Mouse (Mus musculus) left cerebral cortex, postnatal 10 days (tissue): ENCODE data around the gene Rfng. TPM values are rescaled to one million over a fixed set of nuclear protein-coding genes. Genes with fewer than 3 reads are reported as not detected.
"Not testable (repeated sequence)": the region's sequence is repeated elsewhere in the genome, so short reads cannot be mapped to it uniquely, and the experiment has no call there.

ENCODE experiments used
- DNase-seq, 2 experiments: peaks; one replicate each; pipeline ENCODE4 v3.0.0; 2021 to 2022; ENCODE audit warnings: low spot score in 2 of 2, mixed read lengths in 1 of 2; ENCODE audit errors: extremely low spot score in 1 of 2
- intact Hi-C: fragments of 180-260 bp; cut with DNase I; formaldehyde crosslinking; loops from one replicate; pipeline ENCODE4 v1.15.1; 2025
- total RNA-seq, 2 experiments: library from RNA; stranded (reverse); gene quantifications; 2 replicates each; pipeline ENCODE4 v1.2.3; 2021

The Rfng gene
- total RNA-seq, 2 experiments from 2014 or later = 88.1 to 88.4 TPM

DNA sequence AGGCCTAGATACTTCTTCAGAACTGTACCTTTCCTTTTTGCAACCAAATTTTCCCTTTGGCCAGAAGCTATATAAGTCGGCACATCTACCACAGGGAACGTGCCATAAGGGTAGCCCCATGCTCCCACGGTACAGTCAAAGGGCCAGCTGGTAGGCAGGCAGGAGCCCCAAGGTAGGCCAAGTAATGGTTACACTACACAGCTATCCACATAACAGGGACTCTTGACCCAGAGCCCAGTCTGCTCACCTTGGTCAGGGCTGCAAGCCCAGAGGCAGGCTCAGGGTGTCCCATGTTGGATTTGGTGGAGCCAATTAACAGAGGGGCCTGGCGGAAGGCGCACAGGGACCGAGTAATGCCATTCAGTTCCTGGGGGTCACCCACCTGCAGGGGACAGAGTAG is 35.5 kb upstream of the Rfng start:
- intact Hi-C loops = no loop called here
- no peak for DNase-seq

DNA sequence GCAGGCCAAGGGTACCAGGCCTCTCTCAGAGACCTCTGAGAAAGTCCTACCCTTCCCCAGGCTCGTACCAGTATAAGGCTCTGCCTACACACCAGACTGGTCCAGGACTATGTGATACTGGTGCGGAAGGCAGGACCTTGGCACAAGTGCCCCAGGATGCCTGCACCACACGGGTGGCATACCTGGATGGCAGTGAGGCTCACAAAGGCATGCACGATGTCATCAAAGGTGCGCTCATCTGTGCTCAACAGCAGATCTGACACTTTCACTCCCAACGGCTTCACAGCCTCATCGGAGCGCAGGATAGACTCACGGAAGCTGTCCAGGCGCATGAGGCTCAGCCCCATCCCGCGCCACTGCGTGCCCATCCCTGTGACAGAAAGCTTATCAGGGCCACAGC is 34.2 kb upstream of the Rfng start:
- intact Hi-C loops = no loop called here

DNA sequence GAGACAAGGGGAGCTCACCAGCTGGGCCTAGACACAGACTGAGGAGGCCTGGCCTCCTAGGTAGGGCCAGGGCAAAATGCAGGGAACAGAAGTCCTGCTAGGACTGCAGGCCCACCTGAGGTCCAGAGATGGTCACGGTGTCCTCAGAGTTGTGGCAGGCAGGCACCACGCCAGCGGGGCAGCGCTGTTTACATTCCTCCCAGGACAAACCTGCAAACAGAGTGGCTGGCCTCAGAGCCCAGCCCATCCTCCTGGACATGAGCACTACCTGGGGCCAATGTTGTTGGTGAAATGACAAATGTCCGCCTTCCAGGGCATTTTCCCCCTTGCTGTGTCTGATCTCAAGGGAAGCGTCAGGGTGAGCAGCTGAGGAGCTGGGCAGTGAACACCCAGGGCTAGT is 33.4 kb upstream of the Rfng start:
- intact Hi-C loops = no loop called here
- DNase-seq = peak in 1 of 2 experiments; percentile 29

More for the DNA sequence above, 34.2 kb upstream of the Rfng start:
- DNase-seq = peak in 1 of 2 experiments; percentile 22

DNA sequence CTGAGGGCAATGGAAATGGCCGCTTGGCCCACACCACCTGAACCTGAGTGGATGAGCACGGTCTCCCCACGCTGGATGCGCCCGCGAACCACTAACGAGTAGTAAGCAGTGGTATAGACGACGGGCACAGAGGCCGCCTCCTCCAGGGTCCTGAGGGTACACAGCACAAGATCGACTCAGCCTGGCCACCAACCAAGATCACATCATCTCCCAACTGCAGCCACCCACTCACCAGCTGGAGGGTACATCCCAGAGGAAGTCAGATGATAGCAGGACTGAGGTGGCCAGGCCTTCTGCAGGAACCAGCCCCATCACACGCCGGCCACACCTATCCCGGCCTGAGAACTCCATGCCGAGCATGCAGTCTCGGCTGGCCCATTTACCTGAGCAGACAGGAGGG is 28.1 kb upstream of the Rfng start:
- intact Hi-C loops = no loop called here
- no peak for DNase-seq

DNA sequence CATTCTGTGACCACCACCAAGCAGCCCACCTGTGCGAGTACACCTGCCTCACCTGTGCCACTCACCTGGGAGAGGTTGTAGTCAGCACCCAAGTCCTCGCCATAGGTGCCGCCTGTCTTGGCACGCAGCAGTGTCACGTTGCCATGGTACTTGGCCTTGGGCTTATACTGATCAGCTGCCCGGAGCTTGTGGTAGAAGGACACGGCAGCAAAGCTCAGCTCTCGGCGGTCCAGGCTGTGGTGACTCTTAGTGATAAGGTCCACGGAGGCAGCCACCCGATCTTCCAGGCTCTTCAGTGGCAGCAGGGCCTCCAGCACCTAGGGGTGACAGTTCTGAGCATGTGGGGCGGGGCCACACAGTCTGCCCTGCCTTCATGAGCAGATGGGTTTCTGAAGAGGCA is 24.0 kb upstream of the Rfng start:
- intact Hi-C loops = no loop called here
- DNase-seq = no peak

DNA sequence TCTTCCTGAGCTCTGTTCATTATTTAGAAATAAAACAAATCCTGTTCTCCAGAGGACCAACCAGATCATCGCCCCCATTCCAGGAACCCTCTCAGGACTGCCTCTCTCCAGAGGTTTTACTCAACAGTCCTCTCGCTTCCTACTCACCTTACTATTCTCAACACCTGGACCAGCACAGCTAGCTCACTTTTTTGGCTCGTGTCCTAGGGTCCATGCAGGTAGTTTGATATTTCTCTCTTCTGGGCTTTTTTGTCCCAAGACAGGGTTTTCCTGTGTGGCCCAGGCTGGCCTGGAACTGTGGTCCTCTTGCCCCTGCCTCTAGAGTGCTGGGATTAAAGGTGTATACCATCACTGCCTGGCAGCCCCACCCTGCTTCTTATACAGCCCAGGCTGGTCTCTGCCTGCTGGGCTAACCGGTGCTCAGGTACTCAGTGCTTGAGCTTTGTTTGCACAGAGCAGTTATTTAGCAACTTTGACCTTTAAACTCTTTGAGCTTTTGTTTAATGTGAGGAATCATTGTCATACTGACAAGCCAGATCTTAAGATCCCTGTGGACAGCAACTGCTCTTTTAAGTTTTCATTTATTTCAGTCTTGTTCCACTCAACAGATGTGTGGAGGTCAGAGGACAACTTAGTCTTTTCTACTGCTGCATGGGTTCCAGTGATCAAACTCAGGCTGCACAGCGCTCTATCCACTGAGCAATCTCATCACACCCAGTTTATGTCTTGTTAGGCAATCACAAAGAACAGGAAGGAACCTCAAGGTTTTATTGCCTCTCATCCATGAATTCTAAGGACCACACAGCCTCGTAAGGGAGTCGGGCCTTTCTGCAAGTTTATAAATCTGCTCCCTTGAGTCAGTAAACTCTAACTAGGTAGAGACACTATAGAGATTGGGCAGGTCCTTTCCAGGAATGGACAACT is 21.6 kb upstream of the Rfng start:
- intact Hi-C loops = no loop called here
- no peak for DNase-seq

DNA sequence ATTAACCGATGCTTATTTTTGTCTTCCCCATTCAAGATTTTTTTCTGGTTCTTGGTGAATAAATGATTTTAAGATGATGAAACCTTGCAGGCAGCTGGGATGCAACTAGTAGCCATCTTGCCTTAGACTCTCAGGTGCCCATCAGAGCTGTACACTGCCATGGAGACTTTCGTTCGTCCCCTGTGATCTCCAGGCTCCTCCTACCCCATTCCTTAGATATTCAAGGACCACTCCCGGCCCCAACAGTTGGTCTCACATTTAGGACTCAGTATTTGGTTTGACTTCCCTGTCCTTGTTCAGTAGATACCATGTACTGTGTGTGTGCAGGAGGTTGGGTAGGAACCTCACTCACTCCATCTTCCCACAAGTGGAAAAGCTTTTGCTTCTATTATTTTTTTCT is 20.8 kb upstream of the Rfng start:
- no peak for DNase-seq
- intact Hi-C loops = no loop called here

DNA sequence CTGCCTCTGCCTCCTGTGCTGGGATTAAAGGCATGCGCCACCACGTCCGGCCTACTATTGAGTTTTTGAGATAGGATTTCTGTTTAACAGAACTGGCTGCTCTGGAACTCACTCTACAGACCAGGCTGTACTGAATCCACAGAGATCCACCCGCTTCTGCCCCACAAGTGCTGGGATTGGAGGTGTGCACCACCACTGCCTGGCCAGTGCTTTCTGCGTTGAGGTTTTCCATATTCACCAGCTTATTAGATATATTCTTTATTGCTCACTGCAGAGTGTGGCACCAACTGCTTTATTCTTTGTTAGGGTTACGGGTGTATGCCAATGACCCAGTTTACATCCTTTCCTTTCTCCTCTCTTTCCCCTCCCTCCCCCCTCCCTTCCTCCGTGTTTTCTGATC is 20.3 kb upstream of the Rfng start:
- DNase-seq = no peak
- intact Hi-C loops = no loop called here

DNA sequence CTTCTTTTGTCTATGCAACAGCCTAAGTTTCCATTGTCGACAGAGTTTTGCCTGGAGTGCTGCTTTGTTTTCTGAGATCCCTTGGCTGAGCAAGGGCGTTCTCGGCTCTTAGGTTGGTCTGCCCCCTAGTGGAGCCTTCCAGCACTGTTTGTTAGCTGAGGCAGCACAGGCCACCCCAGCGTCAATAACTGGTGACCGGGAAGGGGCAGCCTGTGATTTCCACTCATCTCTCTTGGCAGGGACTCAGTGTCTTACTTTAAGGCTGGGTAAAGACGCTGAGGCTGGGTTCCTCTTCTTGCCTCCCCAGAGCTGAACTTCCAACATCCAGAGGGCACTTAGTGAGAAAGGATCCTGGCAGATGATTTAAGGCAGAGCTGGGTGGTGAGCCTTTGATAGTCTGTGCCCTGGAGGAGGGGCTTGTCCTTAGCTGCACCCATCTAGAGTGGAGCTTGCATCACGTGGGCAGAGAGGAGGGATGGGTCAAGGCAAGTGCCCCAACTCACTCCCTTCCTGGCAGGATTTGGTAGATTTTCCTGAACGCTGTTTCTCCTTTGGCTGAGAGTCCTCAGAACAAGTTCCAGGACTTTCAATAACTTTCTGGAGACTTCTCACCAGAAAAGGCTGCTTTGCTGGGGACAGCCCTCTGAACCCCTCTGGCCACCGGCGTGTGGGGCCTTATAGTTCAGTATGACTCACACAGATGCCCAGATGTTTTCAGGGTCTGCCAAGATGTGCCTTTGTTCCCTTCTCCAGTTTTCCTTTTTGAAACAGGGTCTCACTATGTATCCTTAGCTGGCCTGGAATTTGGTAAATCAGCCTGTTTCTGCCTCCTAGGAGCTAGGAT is 16.3 kb upstream of the Rfng start:
- DNase-seq = peak; percentile 78 to 89
- intact Hi-C loops = no loop called here

DNA sequence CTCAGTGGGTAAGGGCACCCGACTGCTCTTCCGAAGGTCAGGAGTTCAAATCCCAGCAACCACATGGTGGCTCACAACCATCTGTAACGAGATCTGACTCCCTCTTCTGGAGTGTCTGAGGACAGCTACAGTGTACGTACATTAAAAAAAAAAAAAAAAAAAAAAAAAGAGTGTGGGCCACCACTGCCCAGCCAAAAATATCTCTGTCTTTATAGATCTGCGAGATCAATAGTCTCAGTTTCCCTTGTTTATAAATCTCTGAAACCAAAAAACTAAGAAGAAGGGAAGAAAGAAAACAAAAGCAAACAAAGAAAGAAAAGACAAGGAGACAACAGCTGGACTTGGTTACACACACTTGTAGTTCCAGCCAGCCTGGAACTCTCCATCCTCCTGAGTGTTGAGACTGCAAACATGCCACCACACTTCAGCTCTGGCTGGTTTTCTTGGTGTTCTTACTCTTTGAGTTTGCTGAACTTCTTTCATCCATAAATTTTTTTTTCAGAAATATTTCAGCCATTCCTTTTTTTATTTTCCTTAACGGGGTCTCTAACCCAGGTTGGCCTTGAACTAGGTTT is 15.4 kb upstream of the Rfng start:
- intact Hi-C loops = no loop called here

DNA sequence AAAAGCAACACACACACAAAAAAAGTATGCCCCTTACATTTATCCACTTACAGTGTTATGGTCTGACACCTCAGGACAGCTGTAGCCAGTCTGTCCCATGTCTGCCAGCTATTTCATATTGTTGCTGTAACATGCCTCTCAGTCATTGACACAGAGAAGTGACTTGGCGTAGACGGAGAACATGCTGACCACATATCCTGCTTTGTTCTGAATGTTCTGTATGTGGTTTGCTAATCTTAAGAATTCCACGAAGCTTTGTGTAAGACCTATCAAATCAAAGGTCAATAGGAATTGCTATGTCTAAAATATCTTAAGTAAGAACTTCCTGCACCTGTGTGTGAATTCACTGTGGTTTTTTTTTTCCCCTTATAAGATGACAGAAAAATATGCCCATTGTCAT is 14.2 kb upstream of the Rfng start:
- intact Hi-C loops = no loop called here
- DNase-seq = no peak

More for the DNA sequence above, 15.4 kb upstream of the Rfng start:
- no peak for DNase-seq

DNA sequence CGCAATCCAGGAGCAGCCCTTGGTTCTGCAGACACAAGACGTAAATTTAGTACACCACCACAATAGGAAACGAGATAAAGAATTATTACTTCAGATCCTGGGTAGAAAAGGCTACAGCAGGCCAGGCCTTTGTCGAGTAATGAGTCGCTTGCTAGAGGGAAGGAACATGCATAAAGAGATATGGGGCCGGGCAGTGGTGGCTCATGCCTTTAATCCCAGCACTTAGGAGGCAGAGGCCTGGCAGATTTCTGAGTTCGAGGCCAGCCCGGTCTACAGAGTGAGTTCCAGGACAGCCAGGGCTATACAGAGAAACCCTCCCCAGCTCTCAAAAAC is 12.6 kb upstream of the Rfng start:
- intact Hi-C loops = no loop called here
- no peak for DNase-seq

DNA sequence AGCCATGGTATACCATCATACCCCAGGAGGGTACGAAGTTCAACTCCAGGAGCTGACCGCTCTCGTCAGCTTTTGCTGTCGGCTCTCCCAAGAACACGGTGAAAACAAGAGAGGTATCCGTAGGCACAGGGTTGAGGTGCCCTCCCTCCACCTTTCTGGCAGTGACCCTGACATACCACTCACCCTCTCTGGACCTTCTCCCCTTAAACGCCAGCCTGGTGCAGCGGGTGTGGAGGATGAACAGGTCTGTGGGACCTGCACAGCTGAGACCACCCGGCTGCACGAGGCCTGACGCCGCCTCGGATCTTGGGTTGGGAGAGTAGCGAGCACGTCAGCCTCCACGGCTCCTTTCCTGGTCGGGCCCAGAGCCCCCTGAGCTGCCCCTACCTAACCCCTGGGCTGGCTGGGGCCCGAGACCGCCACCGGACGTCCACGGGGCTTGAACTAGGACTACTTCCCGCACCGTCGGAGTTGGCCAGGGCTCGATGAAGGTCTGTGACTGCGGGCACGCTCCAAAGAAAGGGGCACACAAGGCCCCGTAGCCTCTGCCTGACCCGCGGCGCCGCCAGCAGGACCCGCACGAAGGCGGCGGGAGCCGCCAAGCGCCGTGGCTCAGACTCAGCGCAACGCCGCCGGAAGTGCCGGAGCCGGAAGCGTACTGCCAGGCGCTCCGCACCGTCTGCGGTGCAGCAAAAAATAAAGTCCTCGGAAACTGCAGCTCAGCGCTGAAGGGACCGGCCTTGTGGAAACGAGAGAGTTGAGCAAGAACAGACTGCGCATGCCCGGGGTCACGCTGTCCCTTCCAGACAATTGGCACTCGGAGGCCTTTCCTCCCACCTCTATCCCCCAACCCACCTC is 12.0 kb upstream of the Rfng start, which contains the start of gene Dus1l:
TSS of gene Dus1l (minus strand) at position 648 of the 858 bp plus-strand sequence.
- intact Hi-C loops = no loop called here
- peak; percentile 96 to 97 for DNase-seq

DNA sequence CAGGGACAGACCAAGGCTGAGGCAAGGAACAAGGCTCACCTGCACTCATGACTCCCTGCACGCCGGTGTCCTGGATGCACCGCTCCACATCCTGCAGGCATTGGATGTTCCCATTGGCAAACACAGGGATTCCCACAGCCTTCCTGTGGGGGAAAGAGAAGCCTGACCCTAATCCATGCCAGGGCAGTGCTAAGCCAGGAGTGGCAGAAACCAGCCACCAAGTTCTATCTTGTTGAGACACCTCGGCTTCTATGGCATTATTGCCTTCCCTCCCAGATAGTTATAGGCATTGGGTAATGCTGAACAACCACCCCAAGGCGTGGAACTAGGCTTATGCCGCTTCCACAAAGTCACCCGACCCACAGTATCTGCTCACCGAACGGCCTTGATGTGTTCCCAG is 8.6 kb upstream of the Rfng start:
- DNase-seq = peak in 1 of 2 experiments; percentile 13
- intact Hi-C loops = no loop called here

DNA sequence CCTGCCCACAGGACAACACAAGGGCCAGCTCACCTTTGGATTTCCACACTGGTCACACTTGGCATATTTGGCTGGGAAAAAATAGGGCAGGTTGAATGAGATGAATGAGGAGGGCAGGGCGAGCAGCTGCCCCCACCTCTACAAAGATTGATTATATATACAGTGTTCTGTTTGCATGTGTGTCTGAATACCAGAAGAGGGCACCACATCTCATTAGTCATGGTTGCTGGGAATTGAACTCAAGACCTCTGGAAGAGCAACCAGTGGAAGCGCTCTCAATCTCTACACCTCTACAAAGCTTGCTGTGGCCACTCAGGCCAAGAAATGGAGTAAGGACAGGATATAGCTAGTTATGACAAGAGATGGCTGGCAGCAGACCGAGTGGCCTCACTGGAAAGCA is 5.8 kb upstream of the Rfng start:
- DNase-seq = no peak
- intact Hi-C loops = no loop called here

DNA sequence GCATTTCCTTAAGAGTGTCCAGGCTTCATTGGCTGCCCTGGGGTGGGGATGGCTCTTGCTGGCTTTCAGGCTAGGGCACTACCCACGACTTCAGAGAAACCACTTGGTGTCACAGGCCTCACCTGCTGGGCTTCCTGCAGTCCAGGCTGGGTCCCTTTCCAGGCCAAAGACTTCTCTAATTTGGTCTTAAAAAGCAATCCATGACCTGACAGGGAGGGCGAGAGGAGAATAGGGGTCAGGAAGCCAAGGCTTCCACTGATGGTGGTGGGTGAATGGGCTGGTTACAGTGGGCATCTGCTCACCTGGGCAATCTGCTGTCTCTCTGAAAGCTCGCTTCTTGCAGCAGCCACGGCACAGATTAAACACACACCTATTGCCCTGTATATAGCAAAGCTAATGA is 5.3 kb upstream of the Rfng start:
- intact Hi-C loops = no loop called here
- peak in 1 of 2 experiments; percentile 14 for DNase-seq

DNA sequence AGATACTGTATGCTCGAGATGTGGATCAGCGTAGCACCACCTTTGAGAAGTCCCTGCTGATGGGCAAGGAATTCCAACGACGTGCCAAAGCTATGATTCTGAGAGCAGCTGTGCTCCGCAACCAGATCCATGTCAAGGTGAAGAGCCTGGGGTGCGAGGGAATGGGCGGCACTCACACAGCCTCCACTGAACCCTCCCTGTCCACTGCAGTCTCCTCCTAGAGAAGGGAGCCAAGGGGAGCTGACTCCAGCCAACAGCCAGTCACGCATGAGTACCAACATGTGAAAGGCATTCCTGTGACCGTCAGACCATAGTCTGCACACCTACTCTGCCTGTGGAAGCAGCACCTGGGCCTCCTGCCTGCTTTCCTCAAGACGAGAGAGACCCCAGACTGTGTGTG is 4.5 kb upstream of the Rfng start:
- intact Hi-C loops = not testable (repeated sequence)

DNA sequence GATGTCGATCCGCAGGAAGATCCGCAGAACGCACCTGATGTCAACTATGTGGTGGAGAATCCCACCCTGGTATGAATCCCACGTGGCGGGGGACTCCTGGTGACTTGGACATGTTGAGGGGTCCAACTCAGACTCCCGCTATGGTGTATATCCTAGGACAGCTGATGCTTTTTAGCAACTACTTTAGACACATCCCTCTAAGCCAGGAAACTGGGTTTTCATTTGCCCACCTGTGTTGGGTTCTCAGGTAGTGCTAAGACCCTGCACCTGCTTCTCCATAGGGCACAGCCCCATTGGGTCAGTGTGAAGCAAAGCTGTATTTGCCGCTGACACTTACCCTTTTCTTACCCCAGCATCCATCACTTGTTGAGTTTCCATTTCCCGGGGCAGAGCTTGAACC is 1.1 kb upstream of the Rfng start:
- DNase-seq = no peak
- intact Hi-C loops = no loop called here

More for the DNA sequence above, 4.5 kb upstream of the Rfng start:
- peak in 1 of 2 experiments; percentile 4 for DNase-seq
